Mouse (Mus musculus): ENCODE data around the gene Iqcf6. TPM values are rescaled to one million over a fixed set of nuclear protein-coding genes. Genes with fewer than 3 reads are reported as not detected.
"Not testable (repeated sequence)": the region's sequence is repeated elsewhere in the genome, so short reads cannot be mapped to it uniquely, and the experiment has no call there.

Iqcf6 gene
- polyA plus RNA-seq, 1 experiment: not detected

DNA sequence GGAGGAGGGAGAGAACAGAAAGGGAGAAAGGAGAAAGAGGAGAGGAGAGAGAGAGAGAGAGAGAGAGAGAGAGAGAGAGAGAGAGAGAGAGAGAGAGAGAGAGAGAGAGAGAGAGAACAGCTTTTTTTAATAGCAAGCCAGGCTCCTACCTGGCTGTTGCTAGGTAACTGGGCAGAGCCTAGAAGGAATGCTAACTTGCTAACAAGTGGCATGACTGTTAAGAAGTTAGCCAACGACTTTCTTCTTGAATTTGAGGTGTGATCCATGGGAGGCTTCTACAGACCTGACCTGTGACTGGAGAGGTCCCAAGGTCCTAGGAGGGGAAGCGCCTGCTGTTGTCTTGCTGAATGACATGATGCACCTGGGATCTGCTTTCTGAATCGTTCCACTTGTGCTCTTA, 11.8 kb upstream of the Iqcf6 start:
- no peak for TF ChIP-seq GATA1 (IDR thresholded peaks at IDR 0.05; ENCODE audit: low read length)
- no peak for TF ChIP-seq TAL1 (IDR thresholded peaks at IDR 0.05; ENCODE audit: low read length)
- Histone ChIP-seq H3K4me3 (replicated peaks) (no peak overlapping the region), H3K9me3 (ENCODE audit: control insufficient read depth, low read length) (no peaks in the 10 kb centered on the region), H3K27me3 (ENCODE audit: control insufficient read depth) (no peaks in the 10 kb centered on the region), H3K36me3 (ENCODE audit: control insufficient read depth) (no peaks in the 10 kb centered on the region), H3K4me1 (ENCODE audit: control insufficient read depth) (no peaks in the 10 kb centered on the region)

DNA sequence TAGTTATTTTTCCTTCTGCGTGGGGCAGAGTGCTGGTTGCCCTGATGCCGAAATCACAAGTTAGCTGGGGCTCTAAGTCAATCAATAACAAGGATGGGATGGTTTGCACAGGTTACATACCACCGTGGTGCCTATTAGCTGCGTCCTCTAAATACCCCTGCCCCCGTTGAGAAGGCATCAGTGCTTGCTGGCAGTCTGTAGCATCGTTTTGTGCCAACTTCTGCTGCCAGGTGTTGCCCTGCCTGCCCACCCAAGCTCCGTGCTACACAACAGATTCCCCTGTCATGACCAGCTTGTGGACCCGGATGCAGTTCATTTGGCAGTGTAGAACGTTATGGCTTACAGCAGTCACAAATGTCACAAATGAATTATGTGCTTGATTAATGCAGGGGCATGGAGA, 10.1 kb upstream of the Iqcf6 start:
- Histone ChIP-seq H3K36me3 (ENCODE audit: control insufficient read depth) (no peaks in the 10 kb centered on the region), H3K4me3 (replicated peaks) (no peak overlapping the region), H3K4me1 (ENCODE audit: control insufficient read depth) (no peaks in the 10 kb centered on the region), H3K27me3 (ENCODE audit: control insufficient read depth) (no peaks in the 10 kb centered on the region), H3K9me3 (ENCODE audit: control insufficient read depth, low read length) (no peaks in the 10 kb centered on the region)
- no peak for TF ChIP-seq TAL1 (IDR thresholded peaks at IDR 0.05; ENCODE audit: low read length)
- TF ChIP-seq GATA1 (IDR thresholded peaks at IDR 0.05; ENCODE audit: low read length): no peak

DNA sequence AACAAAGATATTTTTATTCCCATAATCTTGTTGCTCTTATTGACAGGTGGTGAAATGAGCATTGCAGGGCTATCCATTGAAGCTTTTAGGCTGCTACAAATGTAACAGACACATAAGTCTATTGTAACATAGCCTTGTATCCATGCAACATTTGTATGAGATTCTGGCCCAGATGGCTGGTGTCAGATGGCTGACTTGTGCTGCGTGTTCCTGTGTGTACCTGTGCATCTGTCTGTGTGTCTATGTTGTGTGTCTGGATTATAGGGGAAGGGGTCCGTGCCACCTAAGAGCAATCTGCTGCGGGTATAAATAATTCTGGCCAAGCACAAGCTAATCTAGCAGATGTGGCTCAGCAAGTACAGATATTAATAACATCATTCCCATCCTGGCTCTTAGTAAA, 8.9 kb upstream of the Iqcf6 start:
- H3K36me3 ChIP-seq (ENCODE audit: control insufficient read depth): no peaks in the 10 kb centered on the region
- no peaks in the 10 kb centered on the region for H3K27me3 ChIP-seq (ENCODE audit: control insufficient read depth)
- TF ChIP-seq TAL1 (IDR thresholded peaks at IDR 0.05; ENCODE audit: low read length) (no peak), GATA1 (IDR thresholded peaks at IDR 0.05; ENCODE audit: low read length) (no peak)
- H3K4me1 ChIP-seq (ENCODE audit: control insufficient read depth): no peaks in the 10 kb centered on the region
- no peak overlapping the region for H3K4me3 ChIP-seq (replicated peaks)
- no peaks in the 10 kb centered on the region for H3K9me3 ChIP-seq (ENCODE audit: control insufficient read depth, low read length)

DNA sequence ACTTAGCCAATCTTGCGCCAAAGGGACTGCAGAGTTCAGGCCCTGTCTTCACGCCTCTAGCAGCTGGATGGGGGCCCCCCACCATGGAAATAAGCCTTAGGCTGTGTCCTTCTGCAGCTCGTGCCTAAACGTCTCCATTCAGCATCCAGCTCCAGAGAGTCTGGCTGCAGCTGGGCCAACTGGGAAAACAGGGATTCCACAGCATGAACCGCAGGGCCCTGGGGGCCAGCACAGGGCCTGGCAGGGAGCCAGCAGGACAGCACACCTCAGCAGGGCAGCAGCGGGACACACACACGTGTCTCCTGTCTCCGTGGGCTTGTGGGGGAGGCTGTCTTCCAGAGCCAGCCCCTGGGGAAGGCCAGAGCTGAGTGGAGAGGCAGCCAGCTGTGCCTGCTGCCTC, 1.4 kb downstream of the Iqcf6 start:
- H3K4me1 ChIP-seq (ENCODE audit: control insufficient read depth); H3K27me3 ChIP-seq (ENCODE audit: control insufficient read depth); H3K9me3 ChIP-seq (ENCODE audit: control insufficient read depth, low read length); H3K36me3 ChIP-seq (ENCODE audit: control insufficient read depth); H3K4me3 ChIP-seq (replicated peaks): not testable (repeated sequence)

DNA sequence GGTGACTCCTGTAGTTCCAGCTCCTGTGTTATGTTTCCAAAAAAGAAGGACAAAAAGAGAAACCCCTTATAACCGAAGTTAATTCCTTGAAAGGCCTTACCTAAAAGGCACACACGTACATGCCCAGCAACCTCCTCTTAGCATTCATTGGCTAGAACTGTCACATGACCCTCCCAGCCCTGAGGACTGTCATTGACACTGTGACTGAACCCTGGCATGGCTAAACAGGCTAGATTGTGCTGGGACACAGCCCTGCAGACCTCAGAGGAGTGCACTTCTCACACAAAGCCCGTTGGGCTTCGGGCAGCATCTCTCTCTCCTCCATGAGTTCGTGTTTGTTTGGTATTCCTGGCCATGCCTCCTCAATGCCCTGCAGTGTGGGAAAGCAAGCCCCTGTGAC, 5.8 kb downstream of the Iqcf6 start:
- peaks cover 3% of the 10 kb centered on the region; the same call in 1 of the 2 replicates for H3K9me3 ChIP-seq (ENCODE audit: control insufficient read depth, low read length)
- H3K4me3 ChIP-seq (replicated peaks): no peak overlapping the region
- no peaks in the 10 kb centered on the region for H3K27me3 ChIP-seq (ENCODE audit: control insufficient read depth)
- no peaks in the 10 kb centered on the region for H3K4me1 ChIP-seq (ENCODE audit: control insufficient read depth)
- H3K36me3 ChIP-seq (ENCODE audit: control insufficient read depth): no peaks in the 10 kb centered on the region
- TF ChIP-seq GATA1 (IDR thresholded peaks at IDR 0.05; ENCODE audit: low read length) (no peak), TAL1 (IDR thresholded peaks at IDR 0.05; ENCODE audit: low read length) (no peak)

DNA sequence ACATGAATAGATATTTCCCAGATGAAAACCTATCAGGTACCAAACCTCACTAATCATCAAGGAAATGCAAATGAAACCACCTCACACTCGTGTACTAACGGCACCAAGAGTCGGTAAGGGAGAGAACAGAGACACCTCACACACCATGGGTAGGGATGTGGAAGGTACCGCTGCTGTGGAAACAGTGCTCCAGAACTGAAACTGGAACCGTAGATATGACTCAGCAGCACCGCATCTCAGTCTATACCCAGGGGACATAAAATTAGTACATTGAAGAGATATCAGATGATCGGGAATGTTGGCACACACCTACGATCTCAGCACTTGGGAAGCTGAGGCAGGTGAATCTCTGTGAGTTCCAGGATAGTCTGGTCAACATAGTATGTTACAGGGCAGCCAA, 11.8 kb downstream of the Iqcf6 start:
- H3K36me3 ChIP-seq (ENCODE audit: control insufficient read depth): no peaks in the 10 kb centered on the region
- no peak overlapping the region for H3K4me3 ChIP-seq (replicated peaks)
- no peaks in the 10 kb centered on the region for H3K4me1 ChIP-seq (ENCODE audit: control insufficient read depth)
- no peak for TF ChIP-seq TAL1 (IDR thresholded peaks at IDR 0.05; ENCODE audit: low read length)
- TF ChIP-seq GATA1 (IDR thresholded peaks at IDR 0.05; ENCODE audit: low read length): no peak
- H3K9me3 ChIP-seq (ENCODE audit: control insufficient read depth, low read length): no peaks in the 10 kb centered on the region
- no peaks in the 10 kb centered on the region for H3K27me3 ChIP-seq (ENCODE audit: control insufficient read depth)

DNA sequence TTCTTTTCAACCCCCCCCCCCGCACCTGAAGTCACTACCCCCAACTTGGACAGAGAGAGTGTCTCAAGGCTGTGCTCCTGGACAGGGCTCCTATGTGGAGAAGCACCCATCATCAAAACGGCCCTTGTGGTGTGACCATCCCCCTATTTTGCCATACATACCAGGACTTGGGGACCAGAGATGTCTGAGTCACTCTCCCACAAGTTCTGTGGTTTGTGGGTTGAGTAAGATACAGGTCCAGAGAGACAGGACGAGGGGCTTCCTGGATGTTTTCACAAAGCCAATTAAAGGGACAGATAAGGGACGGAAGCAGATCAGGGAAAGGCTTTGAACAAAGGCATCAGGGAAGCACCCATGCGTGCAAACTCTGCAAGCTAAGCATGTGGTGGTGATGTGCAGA, 15.0 kb downstream of the Iqcf6 start:
- Histone ChIP-seq H3K4me3 (replicated peaks) (no peak overlapping the region), H3K36me3 (ENCODE audit: control insufficient read depth) (no peaks in the 10 kb centered on the region), H3K27me3 (ENCODE audit: control insufficient read depth) (no peaks in the 10 kb centered on the region), H3K9me3 (ENCODE audit: control insufficient read depth, low read length) (no peaks in the 10 kb centered on the region), H3K4me1 (ENCODE audit: control insufficient read depth) (no peaks in the 10 kb centered on the region)
- no peak for TF ChIP-seq GATA1 (IDR thresholded peaks at IDR 0.05; ENCODE audit: low read length)
- TF ChIP-seq TAL1 (IDR thresholded peaks at IDR 0.05; ENCODE audit: low read length): no peak

DNA sequence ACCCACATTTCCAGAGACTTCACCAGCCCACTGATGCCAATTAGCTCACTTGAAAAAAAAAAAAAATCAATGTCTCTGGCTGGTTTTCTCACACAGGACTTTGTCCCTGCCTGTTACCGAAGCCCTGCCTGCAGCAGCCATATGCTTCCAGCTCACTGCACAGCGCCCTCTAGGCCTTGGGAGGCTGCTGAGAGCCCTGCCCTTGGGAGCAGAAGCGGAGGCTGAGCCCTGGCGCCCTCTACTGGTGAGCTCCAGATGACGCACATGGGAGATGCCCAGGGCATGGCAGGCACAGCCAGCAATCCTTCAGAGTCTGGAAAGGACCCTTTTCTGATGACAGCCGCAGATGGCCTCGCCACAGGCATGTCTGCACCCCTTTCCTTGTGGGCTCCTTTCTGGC, 16.7 kb downstream of the Iqcf6 start:
- H3K36me3 ChIP-seq (ENCODE audit: control insufficient read depth): no peaks in the 10 kb centered on the region
- H3K4me1 ChIP-seq (ENCODE audit: control insufficient read depth): no peaks in the 10 kb centered on the region
- no peak for TF ChIP-seq TAL1 (IDR thresholded peaks at IDR 0.05; ENCODE audit: low read length)
- no peak for TF ChIP-seq GATA1 (IDR thresholded peaks at IDR 0.05; ENCODE audit: low read length)
- H3K4me3 ChIP-seq (replicated peaks): no peak overlapping the region
- H3K9me3 ChIP-seq (ENCODE audit: control insufficient read depth, low read length): no peaks in the 10 kb centered on the region
- peaks cover 8% of the 10 kb centered on the region for H3K27me3 ChIP-seq (ENCODE audit: control insufficient read depth)

DNA sequence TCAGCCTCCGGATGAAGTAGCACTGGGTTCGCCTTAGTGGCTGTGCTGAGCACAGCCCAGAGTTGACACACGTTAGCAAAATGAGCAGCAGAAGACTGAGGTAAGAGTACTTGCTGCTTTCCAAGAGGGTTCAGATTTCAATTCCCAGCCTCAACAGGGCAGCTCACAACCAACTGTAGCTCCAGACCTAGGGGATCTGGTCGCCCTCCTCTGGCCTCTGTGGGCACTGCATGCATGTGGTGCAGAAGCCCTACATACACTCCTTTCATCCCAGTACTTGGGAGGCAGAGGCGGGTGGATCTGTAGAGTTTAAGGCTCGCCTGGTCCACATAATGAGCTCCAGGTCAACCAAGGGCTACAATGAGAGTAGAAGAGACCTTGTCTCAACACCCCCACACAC, 17.4 kb downstream of the Iqcf6 start:
- TF ChIP-seq GATA1 (IDR thresholded peaks at IDR 0.05; ENCODE audit: low read length) (no peak), TAL1 (IDR thresholded peaks at IDR 0.05; ENCODE audit: low read length) (no peak)
- no peaks in the 10 kb centered on the region for H3K9me3 ChIP-seq (ENCODE audit: control insufficient read depth, low read length)
- peaks cover 8% of the 10 kb centered on the region for H3K27me3 ChIP-seq (ENCODE audit: control insufficient read depth)
- no peak overlapping the region for H3K4me3 ChIP-seq (replicated peaks)
- no peaks in the 10 kb centered on the region for H3K36me3 ChIP-seq (ENCODE audit: control insufficient read depth)
- no peaks in the 10 kb centered on the region for H3K4me1 ChIP-seq (ENCODE audit: control insufficient read depth)

DNA sequence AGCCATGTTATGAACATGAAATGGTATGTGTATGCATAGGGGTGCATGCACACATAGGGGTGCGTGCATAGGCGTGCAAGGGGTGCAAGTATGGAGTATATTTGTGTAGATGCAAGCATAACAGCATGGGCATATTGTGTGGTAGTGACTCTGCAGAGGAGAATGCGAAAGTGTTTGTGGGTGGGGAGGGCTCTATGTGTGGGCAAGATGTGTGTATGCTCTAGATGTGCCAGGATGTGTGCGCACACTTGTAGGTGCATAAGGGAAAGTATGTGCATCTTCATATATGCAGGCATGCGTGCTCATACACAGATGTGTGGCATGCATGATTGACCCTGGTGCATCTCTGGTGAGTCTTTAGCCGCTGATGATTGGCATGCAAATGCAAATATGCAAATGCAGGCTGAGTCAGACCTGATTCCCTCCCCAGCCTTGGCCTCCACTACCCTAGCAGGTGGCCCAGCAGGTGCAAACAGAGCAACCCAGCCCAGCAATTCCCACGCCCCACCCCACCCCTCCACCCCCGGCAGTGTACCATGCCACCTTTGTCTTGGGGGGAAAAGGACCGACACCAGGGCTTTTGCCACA, 19.4 kb downstream of the Iqcf6 start:
- no peak for TF ChIP-seq GATA1 (IDR thresholded peaks at IDR 0.05; ENCODE audit: low read length)
- no peak for TF ChIP-seq TAL1 (IDR thresholded peaks at IDR 0.05; ENCODE audit: low read length)
- Histone ChIP-seq H3K27me3 (ENCODE audit: control insufficient read depth) (peaks cover 8% of the 10 kb centered on the region), H3K9me3 (ENCODE audit: control insufficient read depth, low read length) (no peaks in the 10 kb centered on the region), H3K36me3 (ENCODE audit: control insufficient read depth) (no peaks in the 10 kb centered on the region), H3K4me3 (replicated peaks) (no peak overlapping the region), H3K4me1 (ENCODE audit: control insufficient read depth) (no peaks in the 10 kb centered on the region)

Measured in erythroblast, embryonic 14.5 days (primary cell).